Mouse (Mus musculus) ES-E14 (cell line): ENCODE data around the gene Cald1. TPM values are rescaled to one million over a fixed set of nuclear protein-coding genes. Genes with fewer than 3 reads are reported as not detected.

Source experiments
- DNase-seq: peaks from one replicate; pipeline ENCODE4 v3.0.0-alpha.2; 2013; ENCODE audit warnings: low read depth, low spot score
- H3K27ac ChIP-seq: 2 replicates; pipeline ENCODE4 v1.5.1; 2012; ENCODE audit warnings: low read depth, mild to moderate bottlenecking, low read length, moderate library complexity, mixed read lengths; ENCODE audit not compliant: poor library complexity, insufficient read depth, severe bottlenecking
- H3K36me3 ChIP-seq: 2 replicates; pipeline ENCODE4 v1.6.1; 2012; ENCODE audit warnings: mild to moderate bottlenecking, low read length, moderate library complexity, mixed read lengths; ENCODE audit not compliant: control insufficient read depth, poor library complexity, insufficient read depth, severe bottlenecking
- H3K4me1 ChIP-seq, 2 experiments: fragments of 150-350 bp in 1 of 2; sonication (generic) in 1 of 2; 2 replicates each; pipeline ENCODE4 v1.6.1; 2012; ENCODE audit warnings: low read length in 2 of 2, mild to moderate bottlenecking in 1 of 2, mixed read lengths in 1 of 2; ENCODE audit not compliant: control insufficient read depth in 2 of 2, insufficient read depth in 2 of 2, poor library complexity in 1 of 2
- H3K4me3 ChIP-seq, 2 experiments: fragments of 150-350 bp in 1 of 2; sonication (generic) in 1 of 2; 2 replicates each; pipeline ENCODE4 v1.5.1; 2012; ENCODE audit warnings: low read length in 2 of 2, low read depth in 1 of 2, mild to moderate bottlenecking in 1 of 2, mixed read lengths in 1 of 2; ENCODE audit not compliant: insufficient read depth in 1 of 2, poor library complexity in 1 of 2, severe bottlenecking in 1 of 2
- H3K9ac ChIP-seq: 2 replicates; pipeline ENCODE4 v1.6.1; 2012; ENCODE audit warnings: low read depth, mild to moderate bottlenecking, low read length, mixed read lengths; ENCODE audit not compliant: poor library complexity, insufficient read depth, severe bottlenecking
- H3K9me3 ChIP-seq: fragments of 150-350 bp; sonication (generic); 2 replicates; pipeline ENCODE4 v1.6.1; 2012; ENCODE audit warnings: low read depth, mild to moderate bottlenecking, low read length; ENCODE audit not compliant: control insufficient read depth, insufficient read depth
- CHD2 ChIP-seq: IDR thresholded peaks from 2 replicates; pipeline ENCODE4 v1.6.1; 2014; ENCODE audit warnings: mild to moderate bottlenecking, low read depth, low read length, inconsistent platforms
- HCFC1 ChIP-seq: IDR thresholded peaks from 2 replicates; pipeline ENCODE4 v1.6.1; 2012; ENCODE audit warnings: low read length, inconsistent platforms, borderline replicate concordance; ENCODE audit not compliant: insufficient read depth
- MAFK ChIP-seq: IDR thresholded peaks from 2 replicates; pipeline ENCODE4 v1.6.1; 2014; ENCODE audit warnings: mild to moderate bottlenecking, low read depth, low read length, inconsistent platforms; ENCODE audit not compliant: insufficient read depth
- ZC3H11A ChIP-seq: IDR thresholded peaks from 2 replicates; pipeline ENCODE4 v1.6.1; 2012; ENCODE audit warnings: low read depth, mild to moderate bottlenecking, inconsistent platforms, low read length, borderline replicate concordance
- ZNF384 ChIP-seq: IDR thresholded peaks from 2 replicates; pipeline ENCODE4 v1.6.1; 2012; ENCODE audit warnings: low read depth, low read length, inconsistent platforms
- in situ Hi-C, 2 experiments: fragments of 600-800 bp; cut with MboI; formaldehyde crosslinking; loops; one replicate each; pipeline ENCODE4 v1.15.1; 2025; ENCODE audit warnings: low sequenced_read_pairs in 2 of 2, inconsistent platforms in 1 of 2; ENCODE audit not compliant: unreplicated experiment in 2 of 2
- total RNA-seq: library from RNA; depleted of rRNA; stranded (reverse); fragments of 300-350 nt; gene quantifications from 2 replicates; pipeline ENCODE4 v1.2.3, GENCODE M21; 2012

Gene Cald1
- total RNA-seq, 1 experiment = 108 TPM

GRCm38 (mm10) chr6:34682126-34682525, 83.8 kb downstream of the Cald1 start:
- no peaks in the 10 kb centered on the region for H3K9me3 ChIP-seq
- no peak overlapping the region for H3K4me3 ChIP-seq
- H3K4me1 ChIP-seq = no peaks in the 10 kb centered on the region
- DNase-seq = no peak
- no peak overlapping the region for H3K27ac ChIP-seq
- in situ Hi-C loops = no loop called here
- no peak overlapping the region for H3K9ac ChIP-seq
- H3K36me3 ChIP-seq = no peaks in the 10 kb centered on the region
- TF ChIP-seq HCFC1 = no peak
- no peak for TF ChIP-seq MAFK
- no peak for TF ChIP-seq ZNF384
- TF ChIP-seq ZC3H11A = no peak

DNA sequence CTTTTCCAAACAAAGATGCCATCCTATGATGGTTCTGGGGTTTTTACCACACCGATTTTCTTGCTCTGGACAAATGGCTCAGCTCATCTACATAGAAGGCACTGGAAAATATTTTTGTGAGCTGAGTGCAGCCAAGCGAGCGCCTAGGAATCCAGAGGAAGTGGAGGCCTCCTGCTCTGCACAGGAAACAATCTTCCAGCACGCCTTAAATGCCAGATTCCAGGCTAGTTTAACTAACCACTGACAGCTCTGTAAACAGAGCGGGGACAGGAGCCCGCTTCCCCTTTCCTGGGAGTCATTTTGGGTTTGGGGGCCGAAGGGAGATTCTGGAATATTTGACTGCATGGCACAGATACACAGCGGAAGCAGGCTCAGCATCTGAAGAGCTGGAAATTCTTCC, 86.6 kb downstream of the Cald1 start:
- no peaks in the 10 kb centered on the region for H3K4me1 ChIP-seq
- no peak overlapping the region for H3K4me3 ChIP-seq
- H3K36me3 ChIP-seq = no peaks in the 10 kb centered on the region
- TF ChIP-seq CHD2 = no peak
- TF ChIP-seq MAFK = no peak
- TF ChIP-seq HCFC1 = no peak
- TF ChIP-seq ZNF384 = no peak
- no peak for TF ChIP-seq ZC3H11A
- no peak overlapping the region for H3K27ac ChIP-seq
- H3K9ac ChIP-seq = no peak overlapping the region
- H3K9me3 ChIP-seq = no peaks in the 10 kb centered on the region
- in situ Hi-C loops = no loop called here
- DNase-seq = no peak

GRCm38 (mm10) chr6:34688971-34689370, 90.7 kb downstream of the Cald1 start:
- Histone ChIP-seq H3K4me3 (no peak overlapping the region), H3K4me1 (no peaks in the 10 kb centered on the region), H3K9ac (no peak overlapping the region), H3K27ac (no peak overlapping the region), H3K9me3 (no peaks in the 10 kb centered on the region), H3K36me3 (no peaks in the 10 kb centered on the region)
- no peak for TF ChIP-seq HCFC1
- TF ChIP-seq MAFK = no peak
- no peak for TF ChIP-seq ZNF384
- TF ChIP-seq ZC3H11A = no peak
- no peak for TF ChIP-seq CHD2
- in situ Hi-C loops = no loop called here
- DNase-seq = no peak

GRCm38 (mm10) chr6:34691416-34691815, 93.1 kb downstream of the Cald1 start:
- no peak overlapping the region for H3K9ac ChIP-seq
- H3K4me1 ChIP-seq = no peaks in the 10 kb centered on the region
- no peak overlapping the region for H3K4me3 ChIP-seq
- no peaks in the 10 kb centered on the region for H3K9me3 ChIP-seq
- no peak overlapping the region for H3K27ac ChIP-seq
- DNase-seq = no peak
- no peaks in the 10 kb centered on the region for H3K36me3 ChIP-seq
- in situ Hi-C loops = no loop called here
- no peak for TF ChIP-seq CHD2
- TF ChIP-seq ZNF384 = no peak
- TF ChIP-seq MAFK = no peak
- TF ChIP-seq HCFC1 = no peak
- no peak for TF ChIP-seq ZC3H11A

DNA sequence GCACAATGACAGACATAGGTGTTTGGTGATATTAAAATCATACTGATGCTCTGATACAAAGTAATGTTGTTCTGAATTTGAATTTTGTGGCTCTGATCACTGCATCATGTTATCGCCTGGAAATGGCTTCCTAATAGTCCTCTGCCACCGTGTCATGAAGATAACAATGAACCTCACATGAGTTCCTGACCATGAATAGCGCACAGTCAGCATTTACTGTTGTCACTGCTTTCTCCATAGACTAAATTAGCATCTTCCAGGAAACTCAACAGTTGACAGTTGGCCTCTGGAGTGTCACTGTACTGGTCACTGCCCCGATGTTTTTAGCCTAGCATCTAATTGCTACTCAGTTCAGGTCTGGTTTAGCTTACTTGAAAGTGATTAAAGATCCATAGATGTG, 95.8 kb downstream of the Cald1 start:
- Histone ChIP-seq H3K9ac (no peak overlapping the region), H3K4me3 (no peak overlapping the region), H3K36me3 (no peaks in the 10 kb centered on the region), H3K4me1 (no peaks in the 10 kb centered on the region), H3K9me3 (no peaks in the 10 kb centered on the region), H3K27ac (no peak overlapping the region)
- in situ Hi-C loops = no loop called here
- TF ChIP-seq ZNF384 (no peak), MAFK (peak; percentile 93)
- DNase-seq = no peak
